Mouse (Mus musculus) retina, postnatal 1 day (tissue): ENCODE results near the gene Tcf12.

Experiments used
- DNase-seq: peaks from one replicate; pipeline ENCODE4 v3.0.0-alpha.2; 2012

The Tcf12 gene

DNA sequence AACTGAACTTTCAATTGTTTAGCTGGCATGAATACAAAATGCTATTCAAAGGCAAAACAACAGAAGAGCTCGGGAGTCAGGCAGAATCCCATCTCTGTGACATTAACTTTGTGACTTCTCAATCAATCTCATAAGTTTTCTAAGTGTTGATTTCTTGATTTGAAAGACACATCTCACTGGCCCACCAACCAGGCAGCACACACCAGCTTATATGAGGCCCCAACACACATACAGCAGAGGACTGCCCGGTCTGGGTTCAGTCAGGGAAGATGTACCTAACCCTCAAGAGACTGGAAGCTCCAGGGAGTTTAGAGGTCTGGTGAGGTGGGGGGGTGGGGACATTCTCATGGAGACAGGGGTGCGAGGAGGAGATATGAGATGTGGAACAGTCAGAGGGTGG is 132.8 kb downstream of the Tcf12 start:
- DNase-seq: no peak

DNA sequence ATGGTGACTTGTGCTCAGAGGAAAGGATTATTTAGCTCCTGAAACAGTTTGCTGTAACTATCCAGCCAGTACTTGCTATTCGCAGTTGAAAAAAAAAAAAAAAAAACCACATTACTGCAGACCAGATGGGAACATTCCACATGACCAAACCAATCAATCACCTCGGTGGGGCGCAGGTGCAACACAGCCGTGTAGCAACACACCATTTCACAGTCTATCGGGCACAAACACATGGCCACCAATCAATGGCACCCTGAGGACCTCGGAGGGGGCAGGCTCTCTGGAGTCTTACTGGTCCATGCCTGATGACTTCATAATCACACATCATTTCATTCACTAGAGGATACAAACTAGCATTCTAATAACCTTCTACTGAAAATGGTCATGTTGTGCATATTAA is 135.6 kb downstream of the Tcf12 start:
- peak; percentile 98 for DNase-seq

DNA sequence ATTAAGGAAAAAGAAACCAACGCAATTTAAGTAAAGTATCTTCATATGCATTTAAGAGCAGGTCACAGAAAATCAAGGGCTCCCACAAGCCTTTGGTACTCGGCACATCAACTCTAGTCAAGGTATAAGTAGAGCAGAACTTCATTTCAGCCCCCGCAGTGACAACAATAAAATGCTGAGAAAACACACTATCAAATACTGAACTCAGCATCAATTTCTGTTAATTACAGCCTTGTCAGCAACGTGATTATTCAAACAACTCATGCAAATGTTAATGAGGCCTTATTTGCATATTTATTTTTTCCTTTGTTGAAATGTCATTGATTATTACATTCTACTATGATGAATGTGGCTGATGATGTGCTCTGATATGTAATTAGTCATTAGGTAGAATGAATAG is 136.5 kb downstream of the Tcf12 start:
- DNase-seq: peak; percentile 90

DNA sequence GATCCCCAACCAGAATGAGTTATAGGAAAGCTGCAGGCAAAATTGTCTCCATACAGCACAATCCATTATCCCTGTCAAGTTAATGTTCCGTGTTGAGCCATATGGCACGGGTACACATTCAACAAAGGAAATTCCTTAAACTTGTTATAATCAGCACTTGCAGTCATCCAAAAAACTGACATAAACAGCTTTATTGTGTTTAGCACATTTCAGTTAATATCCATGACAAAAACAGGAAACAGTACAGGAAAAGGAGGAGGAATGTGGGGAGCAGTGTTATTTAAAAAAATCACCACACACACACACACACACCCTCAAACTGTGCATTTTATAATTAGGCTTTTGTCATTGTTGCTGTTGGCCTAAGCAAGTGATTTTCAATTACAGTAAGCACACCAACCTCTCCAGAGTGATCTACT is 137.1 kb downstream of the Tcf12 start:
- DNase-seq: peak; percentile 77

DNA sequence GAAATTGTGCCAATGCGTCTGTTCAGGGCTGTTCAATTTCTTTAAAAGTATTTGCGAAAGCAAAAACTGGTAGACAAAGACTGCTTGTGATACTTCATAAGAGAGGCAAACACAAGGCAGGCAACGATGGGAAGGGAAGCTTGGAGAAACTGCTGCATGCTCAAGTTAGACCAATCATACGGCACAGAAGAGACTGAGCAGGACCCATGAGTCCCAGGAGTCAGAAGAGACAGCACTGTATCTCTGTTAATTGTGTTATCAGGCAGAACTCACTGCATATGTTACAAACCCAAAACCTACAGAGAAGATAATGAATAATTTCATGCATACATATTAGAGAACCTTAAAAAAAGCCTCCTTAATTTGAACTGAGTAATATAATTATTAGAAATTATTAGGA is 147.6 kb downstream of the Tcf12 start:
- DNase-seq: no peak

DNA sequence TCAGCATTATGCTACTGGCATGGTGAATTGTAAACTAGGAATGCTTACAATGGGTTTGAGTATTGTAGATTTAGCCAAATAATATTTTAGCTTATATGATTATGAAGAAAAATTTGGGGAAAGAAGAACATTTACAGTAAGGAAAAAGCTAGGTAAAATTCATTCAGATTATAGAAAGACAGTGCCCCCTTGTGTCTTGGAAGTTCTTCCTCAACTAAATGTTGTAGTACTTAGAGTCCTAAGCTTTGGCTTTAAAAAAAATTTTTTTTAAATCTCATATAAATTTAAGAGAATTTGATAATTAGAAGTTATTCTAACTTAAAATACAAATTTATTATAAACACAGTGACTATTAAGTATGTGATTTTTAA is 151.7 kb downstream of the Tcf12 start:
- DNase-seq: no peak

DNA sequence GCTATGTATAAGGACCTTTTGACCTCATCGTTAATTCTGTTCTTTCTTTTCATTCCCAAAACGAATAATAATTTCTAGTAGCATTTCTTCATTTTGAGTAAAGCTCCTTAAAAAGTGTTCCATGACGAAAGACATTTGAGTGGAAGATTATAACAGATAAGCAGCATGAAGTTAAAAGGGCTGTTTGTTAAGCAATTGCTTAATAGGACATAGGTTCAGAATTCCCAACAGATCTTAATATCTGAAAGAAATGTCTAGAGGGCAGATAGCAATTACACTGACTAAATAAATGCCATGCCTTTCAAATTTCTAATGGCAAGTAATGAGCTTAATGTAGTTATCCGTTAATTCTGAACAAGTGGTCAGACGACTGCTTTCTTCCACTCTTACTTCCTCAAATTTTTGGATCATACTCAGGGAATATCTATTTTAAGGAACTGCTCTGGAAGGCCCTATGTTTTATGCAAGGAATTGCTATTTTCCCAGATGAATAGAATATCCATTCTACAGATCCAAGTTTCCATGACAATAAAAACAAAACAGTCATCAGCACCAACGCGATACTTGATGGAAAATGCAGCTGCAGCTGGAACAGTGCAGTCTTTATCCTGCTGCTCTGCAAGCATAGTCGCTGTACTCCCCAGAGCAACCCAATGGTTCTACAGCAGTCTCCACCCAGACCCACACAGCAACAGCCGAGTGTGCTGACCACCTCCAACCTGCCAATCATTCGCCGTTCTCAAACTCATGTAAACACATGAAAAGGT is 152.2 kb downstream of the Tcf12 start:
- peak; percentile 71 for DNase-seq

DNA sequence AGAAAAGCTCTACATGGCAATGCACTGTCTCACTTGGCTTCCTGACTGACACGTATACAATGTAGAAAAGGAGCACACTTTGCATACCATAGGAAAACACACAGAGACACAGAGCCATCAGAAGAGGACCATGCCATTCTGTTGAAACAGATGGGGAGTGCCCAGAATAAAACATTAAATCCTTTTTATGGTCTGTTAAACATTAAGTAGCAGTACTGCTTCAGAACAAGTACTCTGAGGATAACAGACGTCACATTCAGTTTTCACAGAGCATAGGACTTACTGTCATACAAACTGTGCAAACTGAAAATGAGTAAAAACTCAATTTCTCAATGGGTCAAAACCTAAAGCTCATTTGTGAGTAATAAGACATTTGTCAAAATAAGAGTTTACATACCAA is 158.5 kb downstream of the Tcf12 start:
- no peak for DNase-seq

DNA sequence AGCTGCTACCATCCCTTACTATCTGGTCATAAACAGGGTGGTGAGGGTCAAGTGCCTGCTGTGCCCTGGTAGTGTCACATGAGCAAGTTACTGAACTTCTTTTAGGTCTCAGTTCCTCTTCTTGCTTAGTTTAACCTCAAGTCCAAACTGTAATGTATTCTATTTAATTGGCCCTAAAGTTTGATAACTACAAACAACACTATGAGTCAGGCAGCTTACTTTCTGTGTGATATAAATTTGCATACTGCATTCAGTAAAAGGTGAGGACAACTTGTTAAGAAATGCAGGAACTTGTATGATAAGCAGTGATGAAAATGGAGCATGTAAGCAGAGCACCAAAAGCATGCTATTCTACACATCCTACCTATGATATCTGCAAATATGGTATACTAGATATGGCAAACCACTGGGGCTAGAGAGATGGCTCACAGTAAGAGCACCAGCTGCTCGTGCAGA is 159.0 kb downstream of the Tcf12 start:
- DNase-seq: no peak

DNA sequence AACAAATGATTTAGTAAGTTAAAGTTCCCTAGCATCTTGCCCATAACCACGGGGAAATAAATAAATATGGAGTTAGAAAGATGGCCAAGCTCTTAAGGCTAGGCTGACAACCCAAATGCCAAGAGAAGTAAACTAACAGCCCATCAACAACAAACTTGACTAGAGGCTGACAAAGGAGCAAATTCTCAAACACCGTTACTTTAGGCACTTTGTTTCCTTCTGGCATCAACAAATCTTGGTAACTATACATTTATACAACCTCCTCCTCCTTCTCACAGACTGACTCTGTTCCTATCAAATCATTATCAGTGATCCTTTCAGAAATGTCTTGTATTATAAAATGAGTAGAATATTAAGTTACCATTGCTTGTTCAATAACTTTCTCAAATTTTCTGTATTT is 159.7 kb downstream of the Tcf12 start:
- DNase-seq: no peak

DNA sequence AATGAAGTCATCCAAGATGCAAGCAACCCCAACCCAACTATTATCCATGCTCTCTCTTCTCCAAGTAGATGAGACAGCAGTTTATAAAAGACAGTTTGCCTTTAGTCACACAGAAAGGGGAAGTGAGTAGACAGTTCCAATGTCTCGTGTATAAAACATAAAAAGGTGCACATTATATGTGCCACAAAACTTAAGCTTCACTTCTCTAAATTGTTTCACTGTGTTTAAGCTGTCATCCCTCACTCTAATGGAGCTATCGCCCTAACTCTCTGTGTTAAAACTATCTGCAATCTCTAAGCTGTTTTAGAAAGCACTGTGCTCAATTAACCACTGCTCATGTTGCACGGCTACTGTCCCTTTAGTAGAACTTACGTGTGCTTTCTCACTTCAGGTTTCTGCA is 160.3 kb downstream of the Tcf12 start:
- no peak for DNase-seq

DNA sequence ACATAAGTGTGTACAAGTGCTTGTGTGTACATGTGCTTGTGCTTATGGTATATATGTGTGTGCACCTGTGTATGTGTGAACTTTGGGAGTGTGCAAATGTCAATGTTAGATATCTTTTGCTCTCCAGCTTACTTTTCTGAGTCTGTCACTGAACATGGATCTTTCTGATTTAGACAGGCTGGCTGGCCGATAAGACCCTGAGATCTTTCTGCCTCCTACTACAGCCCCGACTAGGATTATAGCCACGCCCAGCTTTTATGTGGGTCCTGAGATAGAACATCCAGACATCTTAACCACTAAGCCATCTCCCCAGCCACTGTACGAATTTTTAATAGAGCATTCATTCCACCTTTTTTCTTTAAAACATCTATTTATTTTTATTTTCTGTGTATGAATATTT is 166.9 kb downstream of the Tcf12 start:
- DNase-seq: no peak

DNA sequence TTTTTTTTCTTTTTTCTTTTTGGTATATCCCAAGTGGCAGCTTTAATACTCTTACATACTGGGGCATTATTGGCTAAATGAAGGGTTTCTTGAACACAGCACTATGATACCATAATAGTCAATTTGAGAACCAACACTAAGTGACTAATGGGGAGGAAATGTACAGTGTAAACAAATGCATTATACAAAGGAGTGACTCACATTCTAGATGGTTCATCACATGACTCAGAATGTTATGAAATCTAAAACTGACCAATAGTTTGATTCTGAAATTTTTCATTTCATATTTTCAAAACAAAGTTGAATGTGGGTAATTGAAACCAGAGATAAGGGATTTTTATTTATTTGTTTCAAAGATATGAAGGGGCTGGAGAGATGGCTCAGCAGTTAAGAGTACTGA is 169.2 kb downstream of the Tcf12 start:
- no peak for DNase-seq

DNA sequence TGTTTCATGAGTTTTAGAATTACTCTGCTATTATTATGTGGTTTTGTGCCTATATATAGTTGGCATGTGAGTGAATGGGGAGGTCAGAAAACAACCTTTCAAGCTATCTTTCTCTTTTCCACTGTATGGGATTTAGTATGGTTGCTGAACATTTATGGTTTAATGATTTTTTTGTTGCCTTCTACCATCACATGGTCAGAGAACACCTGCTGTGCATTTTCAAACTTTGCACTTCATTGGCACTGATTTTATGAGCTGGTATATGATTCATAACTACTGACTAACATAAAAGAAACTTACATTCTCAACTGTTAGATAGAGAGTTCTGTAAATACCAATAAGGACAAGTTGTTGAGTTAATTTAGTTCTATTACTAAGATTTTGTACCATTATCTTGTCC is 171.7 kb downstream of the Tcf12 start:
- no peak for DNase-seq

DNA sequence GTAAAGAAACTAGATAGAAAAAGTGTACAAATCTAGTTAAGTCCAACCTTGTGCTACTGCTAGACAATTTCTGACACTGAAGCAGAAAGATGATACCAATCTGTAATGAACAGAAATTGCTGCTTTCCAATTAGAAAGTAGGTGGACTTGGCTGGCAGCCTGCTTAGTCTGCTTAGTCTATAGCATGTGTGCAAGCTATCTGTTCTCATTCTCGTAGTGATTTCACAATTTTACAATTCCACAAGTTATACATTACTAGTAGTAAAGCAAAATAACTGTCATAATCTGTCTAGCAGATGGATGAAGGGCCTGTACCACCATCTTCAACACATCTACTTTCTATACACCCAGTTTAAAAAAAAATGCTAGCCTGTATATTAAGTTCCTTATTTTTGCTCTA is 175.5 kb downstream of the Tcf12 start:
- DNase-seq: no peak

DNA sequence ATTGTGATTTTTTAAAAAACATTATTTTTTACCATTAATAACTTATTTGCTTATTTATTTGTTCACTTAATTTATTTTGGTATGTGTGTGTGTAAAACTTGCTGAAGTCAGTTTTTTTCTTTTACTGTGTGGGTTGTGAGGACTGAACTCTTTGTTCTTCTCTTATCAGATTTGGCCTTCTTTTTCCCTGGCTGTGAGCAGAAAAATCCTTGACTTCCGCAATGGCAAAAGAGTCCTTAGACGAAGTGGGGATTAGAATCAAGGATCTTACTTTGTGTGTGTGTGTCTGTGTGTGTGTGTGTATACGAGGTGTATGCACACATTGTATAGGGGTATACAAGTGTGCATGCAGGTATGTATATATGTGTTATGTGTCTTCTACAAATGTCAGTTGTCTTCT is 176.8 kb downstream of the Tcf12 start:
- DNase-seq: no peak

DNA sequence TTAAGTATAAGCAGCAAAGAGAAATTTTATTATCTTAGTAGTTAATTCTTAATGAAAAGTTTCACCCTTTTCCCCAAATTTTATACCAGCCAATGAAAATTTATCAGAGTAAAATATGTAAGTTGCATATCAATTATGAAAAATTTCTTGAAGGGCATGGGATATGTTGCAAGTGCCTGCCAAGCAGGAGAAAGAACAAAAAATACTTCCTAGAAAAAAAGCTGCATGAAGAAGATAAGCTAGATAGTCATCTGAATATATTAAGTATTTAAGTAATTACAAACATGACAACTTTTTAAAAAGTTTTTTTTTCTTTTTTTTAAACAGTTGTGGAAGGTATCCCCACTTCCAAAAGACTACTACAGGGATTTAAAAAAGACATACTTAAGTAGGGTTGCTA is 179.7 kb downstream of the Tcf12 start:
- no peak for DNase-seq

DNA sequence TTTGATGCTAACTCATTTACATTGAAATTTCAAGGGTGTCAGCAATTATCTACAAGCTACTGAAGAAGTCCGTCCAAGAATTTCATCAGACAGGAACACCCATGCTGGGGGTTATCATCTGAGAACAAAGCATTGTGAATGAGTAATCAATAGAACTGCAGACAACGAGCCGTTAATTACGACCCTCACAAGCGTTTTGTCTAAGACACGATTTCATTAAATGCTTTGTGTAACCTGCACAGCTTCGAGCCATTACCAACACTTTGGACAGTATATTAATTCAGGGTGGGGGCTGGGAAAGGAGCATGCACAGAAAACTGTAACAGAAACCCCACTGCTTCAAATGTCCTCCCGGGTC is 180.3 kb downstream of the Tcf12 start:
- peak; percentile 67 for DNase-seq

DNA sequence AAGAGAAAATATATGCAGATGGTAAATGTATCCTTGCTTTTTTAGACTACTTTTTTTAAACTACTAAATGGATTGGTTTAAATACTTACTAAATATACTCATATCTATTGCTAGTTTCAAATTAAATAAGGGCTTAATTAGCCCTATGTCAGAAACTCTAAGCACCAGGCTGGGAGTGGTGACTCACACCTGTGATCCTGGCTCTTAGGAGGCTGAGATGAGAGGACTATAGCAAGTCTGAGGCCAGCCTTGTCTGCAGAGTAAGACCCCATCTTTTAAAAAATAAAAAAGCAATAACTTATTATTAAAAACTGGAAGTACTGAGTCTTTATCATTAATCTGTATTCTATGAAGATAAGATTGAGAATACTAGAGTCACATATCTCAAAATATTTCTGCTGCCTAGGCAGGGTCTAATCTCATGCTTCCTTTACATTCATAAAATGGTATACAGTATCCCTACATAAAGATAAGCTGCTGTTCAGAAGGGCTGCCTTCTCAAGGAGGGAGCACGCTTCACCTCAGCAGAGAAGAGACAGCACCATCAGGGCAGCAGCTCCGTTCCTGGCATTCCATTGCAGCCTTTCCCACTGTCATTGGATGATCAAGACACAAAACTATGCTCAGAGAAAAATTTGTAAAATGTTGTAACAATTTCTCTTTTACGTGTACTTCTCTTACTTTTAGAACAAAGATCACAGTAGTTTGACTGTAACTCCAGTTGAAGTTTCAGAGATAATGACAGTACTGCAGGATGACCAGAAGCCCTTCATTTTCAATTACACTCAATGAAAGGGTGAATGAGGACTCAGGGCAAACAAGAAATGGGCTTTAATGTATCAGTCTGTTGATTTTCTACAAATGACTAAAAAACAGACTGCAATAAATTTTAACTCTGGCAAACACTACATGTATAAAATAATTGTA is 181.0 kb downstream of the Tcf12 start:
- DNase-seq: peak; percentile 55

DNA sequence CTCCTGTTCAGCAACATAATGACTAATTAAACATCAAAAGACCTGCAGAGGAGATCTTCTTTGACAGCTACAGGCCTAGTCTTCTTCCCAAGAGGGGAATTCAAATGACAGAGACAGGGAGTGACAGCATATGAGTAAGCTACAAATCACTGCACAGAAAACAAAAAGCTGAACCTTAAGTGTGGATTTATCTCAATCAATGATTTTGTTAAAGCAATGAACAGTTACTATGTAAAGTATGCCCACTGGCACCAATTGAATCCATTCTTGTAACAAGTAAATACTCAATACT is 195.1 kb downstream of the Tcf12 start:
- DNase-seq: no peak

DNA sequence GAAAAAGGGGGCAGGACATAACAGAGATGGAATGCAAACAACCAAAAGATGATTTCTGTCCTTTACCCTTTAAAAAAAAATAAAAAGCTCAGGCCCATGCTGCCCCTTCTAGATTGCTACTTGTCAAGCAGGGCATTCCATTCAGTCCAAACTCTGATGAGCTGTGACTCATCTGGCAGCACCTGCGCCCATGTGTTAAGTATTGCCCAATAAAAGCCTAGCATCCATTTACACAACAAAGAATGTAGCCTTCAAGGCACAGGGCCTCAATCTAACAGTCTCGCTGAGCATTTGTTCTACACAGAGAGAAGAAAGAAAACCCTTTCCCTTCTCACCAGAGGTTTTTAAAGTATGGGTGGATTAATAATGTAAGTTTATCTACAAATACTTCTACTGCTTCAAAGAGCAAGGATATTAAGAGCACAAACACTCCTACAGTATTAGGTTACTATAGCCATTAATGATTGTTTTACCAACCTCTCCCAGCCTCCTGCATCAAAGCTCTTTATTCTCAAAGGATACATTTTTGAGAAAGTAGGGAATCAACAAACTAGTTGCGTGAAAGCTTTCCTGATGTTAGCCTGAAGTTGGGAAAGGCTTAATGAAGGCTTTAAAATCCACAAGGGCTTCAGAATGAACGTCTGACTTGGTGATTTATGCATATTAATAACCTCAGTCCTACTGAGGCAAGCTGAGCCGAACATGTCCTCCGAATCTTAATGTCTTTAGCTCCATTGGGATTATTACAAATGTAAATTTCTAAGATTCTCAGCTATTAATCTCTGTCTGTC is 195.6 kb downstream of the Tcf12 start:
- no peak for DNase-seq

DNA sequence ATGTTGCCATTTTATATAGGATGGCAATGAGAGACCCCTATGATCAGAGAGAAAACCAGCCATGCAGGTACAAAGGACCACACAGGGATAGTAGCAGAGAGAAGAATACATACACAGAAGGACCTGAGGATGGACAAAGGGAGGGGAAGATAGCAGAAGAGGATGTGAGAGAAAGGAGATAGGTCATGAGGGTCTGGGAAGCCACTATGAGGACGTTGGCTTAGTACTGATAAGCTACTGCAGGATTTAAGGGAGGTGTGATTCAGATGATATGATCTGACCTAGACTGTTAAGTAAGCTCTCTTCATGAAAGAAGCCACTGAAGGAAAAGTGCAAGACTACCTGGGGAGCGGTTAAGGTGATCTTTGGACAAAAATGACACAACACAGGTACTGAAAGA is 205.1 kb downstream of the Tcf12 start:
- no peak for DNase-seq

DNA sequence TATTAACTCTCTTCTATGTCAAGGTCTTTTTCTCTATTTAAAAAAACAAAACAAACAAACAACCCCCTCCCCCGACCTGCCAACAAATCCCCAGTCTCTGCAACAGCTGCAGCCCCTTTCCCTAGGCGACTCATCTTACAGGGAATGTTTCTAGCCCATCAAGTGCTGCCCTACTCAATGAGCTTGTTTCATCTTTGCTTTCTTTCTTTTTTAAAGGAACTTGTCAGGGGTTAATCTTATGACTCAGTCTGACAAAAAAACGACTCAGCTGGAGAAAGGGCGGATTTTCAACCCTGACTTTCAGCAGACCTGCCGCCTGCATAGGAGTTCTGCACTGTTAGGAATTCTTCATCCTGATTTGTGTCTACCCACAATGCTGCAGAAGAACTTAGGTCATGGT is 212.8 kb downstream of the Tcf12 start:
- no peak for DNase-seq

DNA sequence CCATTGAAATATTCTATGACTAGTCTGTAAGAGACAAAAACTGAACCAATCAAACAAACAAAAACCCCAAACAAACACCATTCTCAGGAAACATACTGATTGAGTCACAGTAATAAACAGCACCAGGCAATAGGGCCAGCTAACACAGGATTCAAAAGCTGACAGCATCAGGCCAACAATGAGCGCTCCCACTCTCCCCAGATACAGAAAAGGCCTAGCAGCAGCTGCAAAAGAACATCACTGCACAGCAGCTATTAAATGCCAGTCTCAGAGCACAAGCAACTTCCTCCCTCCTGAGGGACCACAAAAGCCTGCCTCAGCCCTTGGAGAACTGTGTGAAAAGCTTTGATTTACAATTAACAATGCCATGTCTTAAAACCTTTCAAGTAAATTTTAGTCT is 214.3 kb downstream of the Tcf12 start:
- peak; percentile 55 for DNase-seq
